Mouse (Mus musculus) v-Abl transformed pro-B cells (cell line): ENCODE data around the gene S100a6.

Source experiments
- in situ Hi-C, 2 experiments: fragments of 400-800 bp; cut with MboI; formaldehyde crosslinking; loops; one replicate each; pipeline ENCODE4 v1.15.1; 2025; ENCODE audit not compliant: unreplicated experiment in 2 of 2

S100a6 gene

GRCm38 (mm10) chr3:90615911-90616310 is 3.2 kb downstream of the S100a6 start:
- in situ Hi-C loops: loop anchor here (5.0 to 25.0 kb wide), 4 partner anchors 34 to 404 kb away; partner anchors contain the start of genes Rab13 (in 1 of the 2) and Rps27 (in 1 of the 2)

- in situ Hi-C loops: loop anchor here (5.0 to 25.0 kb wide), 4 partner anchors 35 to 405 kb away; partner anchors contain the start of genes Rab13 (in 1 of the 2) and Rps27 (in 1 of the 2)
These were observed 4.9 kb downstream of the S100a6 start for GRCm38 (mm10) chr3:90617586-90617985.

- in situ Hi-C loops: loop anchor here in 1 of 2 experiments (25.0 kb wide), 1 partner anchor 409 kb away; the partner anchor contains the start of genes Rab13 and Rps27
These were observed 8.9 kb downstream of the S100a6 start for GRCm38 (mm10) chr3:90621552-90621951.

- in situ Hi-C loops: loop anchor here in 1 of 2 experiments (25.0 kb wide), 1 partner anchor 411 kb away; the partner anchor contains the start of genes Rab13 and Rps27
These were observed 10.9 kb downstream of the S100a6 start for GRCm38 (mm10) chr3:90623435-90624071.

- in situ Hi-C loops: loop anchor here in 1 of 2 experiments (25.0 kb wide), 1 partner anchor 688 kb away; no protein-coding TSS in a partner anchor
These were observed 12.8 kb downstream of the S100a6 start for GRCm38 (mm10) chr3:90625496-90625895.

- in situ Hi-C loops: loop anchor here in 1 of 2 experiments (25.0 kb wide), 1 partner anchor 689 kb away; no protein-coding TSS in a partner anchor
These were observed 13.8 kb downstream of the S100a6 start for GRCm38 (mm10) chr3:90626266-90627021.

- in situ Hi-C loops: loop anchor here in 1 of 2 experiments (25.0 kb wide), 1 partner anchor 690 kb away; no protein-coding TSS in a partner anchor
These were observed 14.7 kb downstream of the S100a6 start for GRCm38 (mm10) chr3:90627366-90627765.

GRCm38 (mm10) chr3:90627807-90628206 is 15.1 kb downstream of the S100a6 start:
- in situ Hi-C loops: loop anchor here in 1 of 2 experiments (25.0 kb wide), 1 partner anchor 691 kb away; no protein-coding TSS in a partner anchor

- in situ Hi-C loops: loop anchor here in 1 of 2 experiments (25.0 kb wide), 1 partner anchor 692 kb away; no protein-coding TSS in a partner anchor
These were observed 16.6 kb downstream of the S100a6 start for GRCm38 (mm10) chr3:90629298-90629697.

GRCm38 (mm10) chr3:90631984-90632383 is 19.3 kb downstream of the S100a6 start:
- in situ Hi-C loops: loop anchor here in 1 of 2 experiments (25.0 kb wide), 1 partner anchor 695 kb away; no protein-coding TSS in a partner anchor

- in situ Hi-C loops: loop anchor here in 1 of 2 experiments (25.0 kb wide), 1 partner anchor 701 kb away; no protein-coding TSS in a partner anchor
These were observed 26.0 kb downstream of the S100a6 start for GRCm38 (mm10) chr3:90638511-90639275.

GRCm38 (mm10) chr3:90639511-90640154 is 27.0 kb downstream of the S100a6 start:
- in situ Hi-C loops: loop anchor here (10.0 to 25.0 kb wide), 4 partner anchors 225 to 702 kb away; partner anchors contain the start of gene Tpm3 (in 1 of the 2)

- in situ Hi-C loops: loop anchor here (10.0 to 25.0 kb wide), 4 partner anchors 226 to 704 kb away; partner anchors contain the start of gene Tpm3 (in 1 of the 2)
These were observed 28.3 kb downstream of the S100a6 start for GRCm38 (mm10) chr3:90640981-90641380.

GRCm38 (mm10) chr3:90644220-90644619 is 31.5 kb downstream of the S100a6 start:
- in situ Hi-C loops: loop anchor here (10.0 to 25.0 kb wide), 4 partner anchors 229 to 707 kb away; partner anchors contain the start of gene Tpm3 (in 1 of the 2)

- in situ Hi-C loops: loop anchor here (5.0 to 25.0 kb wide), 5 partner anchors 60 to 710 kb away; partner anchors contain the start of gene Tpm3 (in 1 of the 2)
These were observed 34.6 kb downstream of the S100a6 start for GRCm38 (mm10) chr3:90647291-90647690.

- in situ Hi-C loops: loop anchor here (5.0 to 25.0 kb wide), 5 partner anchors 62 to 712 kb away; partner anchors contain the start of gene Tpm3 (in 1 of the 2)
These were observed 36.3 kb downstream of the S100a6 start for GRCm38 (mm10) chr3:90648981-90649380.

GRCm38 (mm10) chr3:90649832-90650231 is 37.1 kb downstream of the S100a6 start:
- in situ Hi-C loops: loop anchor here (5.0 to 25.0 kb wide), 7 partner anchors 63 to 1113 kb away; partner anchors contain the start of gene Tpm3 (in 1 of the 2)

- in situ Hi-C loops: loop anchor here (5.0 to 25.0 kb wide), 2 partner anchors 231 to 1116 kb away; no protein-coding TSS in a partner anchor
These were observed 40.3 kb downstream of the S100a6 start for GRCm38 (mm10) chr3:90652878-90653508.
